8 mouse cellular contexts compared by ENCODE assay signal in the genomic region with DNA sequence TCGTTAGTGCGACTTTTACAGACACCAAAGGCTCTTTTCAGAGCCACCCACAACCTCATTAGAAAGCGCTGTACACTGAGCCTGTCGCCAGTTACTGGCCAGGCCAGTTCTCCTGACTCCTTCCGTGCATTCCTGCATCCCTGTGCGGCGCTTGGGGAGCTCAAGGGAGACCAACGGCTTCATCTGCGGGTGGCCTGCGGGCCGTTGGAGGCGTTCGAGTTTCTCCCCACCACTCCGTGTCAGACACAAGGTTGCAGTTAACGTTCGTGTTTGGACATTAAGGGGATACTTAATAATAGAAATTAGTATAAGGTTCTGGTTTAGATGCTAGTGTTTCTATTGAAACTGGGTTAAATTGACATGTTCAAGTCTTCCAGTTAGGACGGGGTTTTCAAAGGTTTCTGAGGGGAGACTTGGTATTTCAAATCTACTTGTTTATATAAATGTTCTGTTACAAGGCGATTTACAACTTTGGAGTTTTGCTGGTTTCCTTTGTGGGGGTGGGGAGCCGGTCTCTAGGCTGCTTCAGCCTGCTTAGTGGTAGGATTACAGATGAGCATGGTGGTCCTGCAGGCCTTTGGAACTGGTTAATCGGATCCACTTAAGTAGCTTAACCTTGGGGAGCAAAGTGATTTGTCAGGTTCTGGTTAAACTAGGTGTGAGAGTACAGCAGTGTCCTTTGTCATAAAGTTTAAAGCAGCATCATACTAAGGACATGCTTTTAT. TPM values are rescaled to one million over a fixed set of nuclear protein-coding genes. Genes with fewer than 3 reads are reported as not detected.
DNase-seq lines count a peak whose midpoint lies in the region; ATAC-seq lines count a peak whose summit lies in the region.

No protein-coding gene starts in this region.

- 0 out of 2 replicates have a peak, but pooled peaks cover 3% of the 10 kb centered on the region for H3K27me3 ChIP-seq in kidney, embryonic 14.5 days (ENCODE audit: control insufficient read depth, insufficient read depth, low read length)
- H3K27me3 ChIP-seq in forebrain, embryonic 13.5 days = no peaks in the 10 kb centered on the region
- H3K27me3 ChIP-seq in limb, embryonic 15.5 days = 0 out of 2 replicates have a peak, but pooled peaks cover 7% of the 10 kb centered on the region
- no peaks in the 10 kb centered on the region for H3K27me3 ChIP-seq in neural tube, embryonic 14.5 days (ENCODE audit: control insufficient read depth, insufficient read depth, low read length)

- ATAC-seq in kidney, embryonic 14.5 days (ENCODE audit: low FRiP score, low TSS enrichment) = no peak
- no peak for ATAC-seq in forebrain, embryonic 13.5 days
- no peak for ATAC-seq in limb, embryonic 15.5 days (ENCODE audit: insufficient number of reproducible peaks, low FRiP score, low TSS enrichment, low read depth)
- no peak for ATAC-seq in neural tube, embryonic 14.5 days (ENCODE audit: low read depth)

- DNase-seq in kidney, postnatal 14 days = no peak
- DNase-seq in NIH3T3 (ENCODE audit: low read depth) = peak; percentile 49
- DNase-seq in layer of hippocampus, adult 9-10 months (ENCODE audit: low spot score) = no peak
- no peak for DNase-seq in frontal cortex, postnatal 10 days (ENCODE audit: low spot score in 2 of 2)

- H3K4me1 ChIP-seq in kidney, embryonic 14.5 days (ENCODE audit: control insufficient read depth, insufficient read depth, low read length) = peaks cover 21% of the 10 kb centered on the region; the same call in 1 of the 2 replicates
- peaks cover 66% of the 10 kb centered on the region for H3K4me1 ChIP-seq in forebrain, embryonic 13.5 days
- peaks cover 35% of the 10 kb centered on the region for H3K4me1 ChIP-seq in limb, embryonic 15.5 days
- H3K4me1 ChIP-seq in neural tube, embryonic 14.5 days (ENCODE audit: control insufficient read depth, insufficient read depth, low read length) = peaks cover 40% of the 10 kb centered on the region

- peak overlapping the region; percentile 56 for H3K4me3 ChIP-seq in kidney, embryonic 14.5 days (ENCODE audit: low read length)
- H3K4me3 ChIP-seq in forebrain, embryonic 13.5 days = peak overlapping the region; percentile 95
- peak overlapping the region; percentile 74 for H3K4me3 ChIP-seq in limb, embryonic 15.5 days
- peak overlapping the region; percentile 83 for H3K4me3 ChIP-seq in neural tube, embryonic 14.5 days (ENCODE audit: low read depth, low read length)

- H3K27ac ChIP-seq in kidney, embryonic 14.5 days (ENCODE audit: low read depth, low read length) = peak overlapping the region; percentile 100
- peak overlapping the region; percentile 100 for H3K27ac ChIP-seq in forebrain, embryonic 13.5 days
- H3K27ac ChIP-seq in limb, embryonic 15.5 days = peak overlapping the region; percentile 98
- H3K27ac ChIP-seq in neural tube, embryonic 14.5 days (ENCODE audit: low read depth, low read length) = peak overlapping the region; percentile 100

- H3K4me2 ChIP-seq in kidney, embryonic 14.5 days (replicated peaks; ENCODE audit: low read depth, low read length) = peak overlapping the region; percentile 87
- peak overlapping the region; percentile 91 for H3K4me2 ChIP-seq in forebrain, embryonic 13.5 days
- peak overlapping the region; percentile 54 for H3K4me2 ChIP-seq in limb, embryonic 15.5 days
- peak overlapping the region; percentile 73 for H3K4me2 ChIP-seq in neural tube, embryonic 14.5 days (ENCODE audit: low read depth, low read length)

- peaks cover 11% of the 10 kb centered on the region for H3K36me3 ChIP-seq in kidney, embryonic 14.5 days (ENCODE audit: control insufficient read depth, insufficient read depth, low read length)
- peaks cover 12% of the 10 kb centered on the region for H3K36me3 ChIP-seq in forebrain, embryonic 13.5 days (ENCODE audit: poor library complexity, severe bottlenecking)
- peaks cover 10% of the 10 kb centered on the region for H3K36me3 ChIP-seq in limb, embryonic 15.5 days
- no peaks in the 10 kb centered on the region for H3K36me3 ChIP-seq in neural tube, embryonic 14.5 days (ENCODE audit: control insufficient read depth, insufficient read depth, low read length)

- H3K9me3 ChIP-seq in kidney, embryonic 14.5 days (ENCODE audit: control insufficient read depth, low read length) = no peaks in the 10 kb centered on the region
- H3K9me3 ChIP-seq in forebrain, embryonic 13.5 days (replicated peaks) = no peaks in the 10 kb centered on the region
- H3K9me3 ChIP-seq in limb, embryonic 15.5 days = no peaks in the 10 kb centered on the region
- H3K9me3 ChIP-seq in neural tube, embryonic 14.5 days (ENCODE audit: control insufficient read depth, low read length) = no peaks in the 10 kb centered on the region

- peak overlapping the region; percentile 93 for H3K9ac ChIP-seq in kidney, embryonic 14.5 days (ENCODE audit: low read depth, low read length)
- peak overlapping the region; percentile 100 for H3K9ac ChIP-seq in forebrain, embryonic 13.5 days
- peak overlapping the region; percentile 81 for H3K9ac ChIP-seq in limb, embryonic 15.5 days
- H3K9ac ChIP-seq in neural tube, embryonic 14.5 days (replicated peaks; ENCODE audit: low read depth, low read length) = peak overlapping the region; percentile 91

- WGBS in kidney, embryonic 14.5 days = under 1% methylated on average over 20 of the region's 20 CpGs
- under 1% methylated on average over 20 of the region's 20 CpGs for WGBS in forebrain, embryonic 13.5 days
- 1% methylated on average over 20 of the region's 20 CpGs for WGBS in limb, embryonic 15.5 days
- WGBS in neural tube, embryonic 14.5 days = under 1% methylated on average over 20 of the region's 20 CpGs

RNA-seq across cellular contexts. Expression of gene Hist3h2a, which starts 0.8 kb away (rescaled TPM):
- polyA plus RNA-seq in kidney, embryonic 14.5 days (2014; fragmentation: Nextera tagmentation; extraction: Ambion mirVana) = 31.8 and 32.7 TPM in 2 replicates
- polyA plus RNA-seq in forebrain, embryonic 13.5 days (2015; fragmentation: Nextera tagmentation; extraction: Ambion mirVana) = 126 and 132 TPM in 2 replicates
- polyA plus RNA-seq in limb, embryonic 15.5 days (2015; fragmentation: Nextera tagmentation; extraction: Ambion mirVana) = 24.8 and 26.9 TPM in 2 replicates
- polyA plus RNA-seq in neural tube, embryonic 14.5 days (2014; fragmentation: Nextera tagmentation; extraction: Ambion mirVana) = 80.7 and 98.2 TPM in 2 replicates

RNA-seq across cellular contexts. Expression of gene Trim17, which starts 0.8 kb away (rescaled TPM):
- polyA plus RNA-seq in kidney, embryonic 14.5 days (2014; fragmentation: Nextera tagmentation; extraction: Ambion mirVana) = 0.63 and 0.65 TPM in 2 replicates
- 0.96 and 1.3 TPM in 2 replicates for polyA plus RNA-seq in forebrain, embryonic 13.5 days (2015; fragmentation: Nextera tagmentation; extraction: Ambion mirVana)
- 0.60 and 0.62 TPM in 2 replicates for polyA plus RNA-seq in limb, embryonic 15.5 days (2015; fragmentation: Nextera tagmentation; extraction: Ambion mirVana)
- 0.80 and 1.5 TPM in 2 replicates for polyA plus RNA-seq in neural tube, embryonic 14.5 days (2014; fragmentation: Nextera tagmentation; extraction: Ambion mirVana)

RNA-seq across cellular contexts. Expression of gene Hist3h2ba, which starts 6.6 kb away (rescaled TPM):
- 29.9 and 146 TPM in 2 replicates for polyA plus RNA-seq in kidney, embryonic 14.5 days (2014; fragmentation: Nextera tagmentation; extraction: Ambion mirVana)
- polyA plus RNA-seq in forebrain, embryonic 13.5 days (2015; fragmentation: Nextera tagmentation; extraction: Ambion mirVana) = 315 and 321 TPM in 2 replicates
- 12.6 and 31.7 TPM in 2 replicates for polyA plus RNA-seq in limb, embryonic 15.5 days (2015; fragmentation: Nextera tagmentation; extraction: Ambion mirVana)
- 115 and 117 TPM in 2 replicates for polyA plus RNA-seq in neural tube, embryonic 14.5 days (2014; fragmentation: Nextera tagmentation; extraction: Ambion mirVana)

RNA-seq across cellular contexts. Expression of gene Rnf187, which starts 16.6 kb away (rescaled TPM):
- polyA plus RNA-seq in kidney, embryonic 14.5 days (2014; fragmentation: Nextera tagmentation; extraction: Ambion mirVana) = 229 and 304 TPM in 2 replicates
- polyA plus RNA-seq in forebrain, embryonic 13.5 days (2015; fragmentation: Nextera tagmentation; extraction: Ambion mirVana) = 368 and 373 TPM in 2 replicates
- polyA plus RNA-seq in limb, embryonic 15.5 days (2015; fragmentation: Nextera tagmentation; extraction: Ambion mirVana) = 202 and 230 TPM in 2 replicates
- 661 and 689 TPM in 2 replicates for polyA plus RNA-seq in neural tube, embryonic 14.5 days (2014; fragmentation: Nextera tagmentation; extraction: Ambion mirVana)

RNA-seq across cellular contexts. Expression of gene Trim11, which starts 22.6 kb away (rescaled TPM):
- 16.7 and 19.8 TPM in 2 replicates for polyA plus RNA-seq in kidney, embryonic 14.5 days (2014; fragmentation: Nextera tagmentation; extraction: Ambion mirVana)
- 19.4 and 22.9 TPM in 2 replicates for polyA plus RNA-seq in forebrain, embryonic 13.5 days (2015; fragmentation: Nextera tagmentation; extraction: Ambion mirVana)
- polyA plus RNA-seq in limb, embryonic 15.5 days (2015; fragmentation: Nextera tagmentation; extraction: Ambion mirVana) = 20.4 and 23.9 TPM in 2 replicates
- 20.4 TPM in 2 replicates for polyA plus RNA-seq in neural tube, embryonic 14.5 days (2014; fragmentation: Nextera tagmentation; extraction: Ambion mirVana)
